Mouse (Mus musculus): Measurements from ENCODE around the gene Igf2r.

- TF ChIP-seq CTCF (IDR thresholded peaks at IDR 0.05; ENCODE audit: borderline replicate concordance, control insufficient read depth, extremely low read depth, insufficient read depth, low read length, poor library complexity) (no peak), POLR2A (IDR thresholded peaks at IDR 0.05; ENCODE audit: control insufficient read depth, extremely low read depth, insufficient read depth, low read length, poor library complexity) (no peak)
Observed at GRCm38 (mm10) chr17:12684928-12685624, 84.4 kb downstream of the Igf2r start.
